Mouse (Mus musculus): ENCODE data around the gene Olfr1466.

Gene Olfr1466

GRCm38 (mm10) chr19:13338562-13338961 lies at the start of gene Olfr1466:
Olfr1466 (plus strand) TSS chr19:13338862.
- DNase-seq (ENCODE audit: low spot score): no peak

GRCm38 (mm10) chr19:13315441-13315840 lies 23.2 kb upstream of the Olfr1466 start, which contains the start of gene Olfr1465:
Olfr1465 (minus strand) TSS chr19:13315541.
- DNase-seq (ENCODE audit: low spot score): no peak

GRCm38 (mm10) chr19:13361936-13362335 lies 23.3 kb downstream of the Olfr1466 start, which contains the start of gene Olfr1467:
Olfr1467 (plus strand) TSS chr19:13362236.
- no peak for DNase-seq (ENCODE audit: low spot score)
